Mouse (Mus musculus) spleen, postnatal 4 days (tissue): ENCODE data around the gene Dlst.

Experiments
- DNase-seq, 2 experiments: peaks; one replicate each; pipeline ENCODE4 v3.0.0; 2022; ENCODE audit warnings: low spot score in 2 of 2

The Dlst gene

GRCm38 (mm10) chr12:85110698-85111592 lies at the start of gene Dlst, which contains the start of gene Prox2:
Gene Dlst (plus strand): TSS chr12:85110833.
Gene Prox2 (minus strand): TSS chr12:85110759.
- DNase-seq = peak; percentile 89 to 96

DNA sequence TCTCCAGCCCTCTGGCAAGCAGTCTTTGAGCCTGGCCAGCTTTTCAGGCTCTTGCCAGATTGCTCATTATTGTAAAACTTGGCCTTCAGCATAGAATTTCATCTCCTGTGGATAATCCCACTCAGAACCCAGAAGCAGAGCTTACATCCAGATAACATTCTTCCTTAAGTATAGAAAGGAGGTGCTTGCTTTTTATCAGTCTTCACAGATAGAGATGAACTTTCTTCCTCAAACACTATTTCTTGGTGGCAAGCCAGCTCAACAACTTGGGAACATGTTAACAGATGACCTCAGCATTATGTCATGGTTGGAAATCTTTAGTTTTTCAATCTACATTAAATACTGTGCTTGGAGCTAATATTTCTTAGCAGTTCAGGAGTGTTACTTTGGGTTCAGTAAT lies 39.6 kb upstream of the Dlst start:
- no peak for DNase-seq

- no peak for DNase-seq
Observed at GRCm38 (mm10) chr12:85077100-85077499, 33.5 kb upstream of the Dlst start.

DNA sequence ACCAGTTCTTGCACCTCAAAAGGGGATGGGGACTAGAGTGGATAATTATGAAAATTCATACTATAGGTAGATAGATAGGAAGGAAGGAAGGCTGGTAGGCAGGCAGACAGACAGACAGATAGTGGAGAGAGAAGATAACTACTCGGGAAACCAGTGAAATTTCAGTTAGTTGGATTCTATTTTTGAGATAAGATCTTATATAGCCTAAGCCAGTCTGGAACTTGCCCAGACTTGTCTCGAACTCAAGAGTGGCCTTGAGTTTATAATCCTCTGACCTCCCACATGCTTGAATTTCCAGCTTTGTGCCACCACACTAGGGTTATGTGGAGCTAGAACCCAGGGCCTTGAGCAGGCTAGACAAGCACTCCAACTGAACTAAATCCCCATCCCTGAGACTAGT lies 26.4 kb upstream of the Dlst start:
- DNase-seq = no peak

DNA sequence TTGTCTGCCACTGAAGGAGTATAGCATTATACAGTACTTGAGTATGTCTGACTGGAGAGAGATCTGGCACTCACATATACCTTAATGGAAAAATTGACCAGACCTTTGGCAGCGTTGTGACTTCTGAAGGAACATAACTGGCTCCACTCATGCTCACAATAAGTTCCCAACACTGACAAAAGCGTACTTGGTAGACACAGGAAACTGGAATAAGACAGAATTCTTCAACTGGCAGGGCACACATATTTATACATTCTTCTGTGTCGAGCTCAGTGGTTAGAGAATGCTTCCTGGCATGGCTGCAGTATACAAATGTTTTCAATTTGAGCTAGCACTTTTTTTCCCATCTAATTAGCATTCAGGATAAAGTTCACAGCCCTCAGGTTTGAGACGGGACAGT lies 25.7 kb upstream of the Dlst start:
- DNase-seq = no peak

DNA sequence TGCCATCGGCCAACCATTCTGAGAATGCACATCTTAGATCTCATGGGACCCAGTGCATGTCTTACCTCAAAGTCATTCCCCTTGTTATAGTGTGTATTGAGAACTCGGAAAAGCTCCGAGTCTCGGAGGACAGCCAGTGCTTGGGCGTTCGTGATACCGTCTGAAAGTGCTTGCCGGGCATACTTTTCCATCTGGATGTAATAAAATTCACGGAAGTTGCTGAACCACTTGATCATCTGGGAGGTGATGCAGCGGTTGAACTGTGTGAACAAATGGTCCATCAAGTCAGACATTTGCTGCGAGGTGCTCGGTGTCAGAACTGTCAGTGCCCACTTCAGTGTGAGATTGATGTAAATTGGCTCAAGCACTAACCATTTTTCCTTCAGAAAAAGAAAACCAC lies 22.8 kb upstream of the Dlst start:
- no peak for DNase-seq

GRCm38 (mm10) chr12:85091190-85091589 lies 19.4 kb upstream of the Dlst start:
- no peak for DNase-seq

GRCm38 (mm10) chr12:85092214-85092613 lies 18.4 kb upstream of the Dlst start:
- DNase-seq = peak; percentile 72 to 92

- no peak for DNase-seq
Observed at GRCm38 (mm10) chr12:85094010-85094409, 16.6 kb upstream of the Dlst start.

DNA sequence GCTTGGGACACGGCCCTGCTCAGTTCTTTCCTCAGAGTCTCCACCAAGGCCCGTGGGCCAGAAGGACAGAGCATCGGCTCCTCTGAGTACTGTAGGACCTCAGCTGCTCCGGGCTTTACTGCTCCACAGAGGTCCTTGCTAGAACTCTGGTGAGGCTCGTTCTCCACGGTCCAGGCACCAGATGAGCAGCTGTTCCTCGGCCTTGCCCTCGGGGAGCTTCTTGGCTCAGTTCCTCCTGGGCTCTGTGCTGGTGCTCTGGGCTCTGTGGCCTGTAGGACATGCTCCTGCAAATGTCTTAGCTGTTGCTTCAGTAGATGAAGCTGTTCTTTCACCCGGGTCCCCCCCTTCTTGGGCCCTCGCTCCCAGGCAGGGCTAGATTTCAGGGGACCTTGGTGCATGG lies 15.9 kb upstream of the Dlst start:
- no peak for DNase-seq

- no peak for DNase-seq
Observed at GRCm38 (mm10) chr12:85095146-85095545, 15.5 kb upstream of the Dlst start.

- DNase-seq = no peak
Observed at GRCm38 (mm10) chr12:85095859-85096258, 14.8 kb upstream of the Dlst start.

DNA sequence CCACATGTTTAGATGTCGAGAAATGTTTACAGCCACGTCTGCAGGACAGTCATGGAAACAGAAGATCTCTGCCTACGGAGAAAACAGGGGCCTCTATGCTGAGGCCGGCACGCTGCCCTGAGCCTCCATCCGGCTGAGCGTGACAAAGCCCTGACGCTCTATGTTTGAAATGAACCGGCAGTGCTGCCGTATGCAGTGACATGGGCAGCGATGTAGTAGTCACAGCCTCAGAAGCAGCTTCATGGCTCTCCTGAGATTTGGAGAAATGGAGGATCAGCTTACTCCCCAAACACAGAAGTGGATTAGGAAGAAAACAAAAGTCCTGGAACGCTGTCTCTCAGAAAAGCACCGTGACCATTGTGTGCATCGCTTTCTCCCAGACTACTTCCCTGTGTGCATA lies 9.6 kb upstream of the Dlst start:
- DNase-seq = no peak

- no peak for DNase-seq
Observed at GRCm38 (mm10) chr12:85101521-85102106, 9.0 kb upstream of the Dlst start.

DNA sequence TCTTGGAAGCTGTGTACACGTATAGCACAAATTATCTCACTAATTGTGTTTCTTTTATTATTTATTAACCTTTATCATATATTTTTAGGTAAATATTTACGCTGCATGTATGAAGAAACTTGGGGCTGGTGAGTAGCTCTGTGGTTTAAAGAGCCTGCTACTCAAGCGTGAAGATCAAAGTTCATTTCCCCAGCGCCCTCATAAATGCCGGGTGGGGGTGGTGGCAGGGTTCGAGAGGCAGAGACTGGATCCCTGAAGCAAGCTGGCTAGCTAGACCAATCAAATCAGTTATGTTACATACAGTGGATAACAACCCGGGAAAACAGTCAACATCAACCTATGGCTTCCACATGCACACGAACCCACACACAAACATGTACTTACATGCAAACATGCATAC lies 7.5 kb upstream of the Dlst start:
- DNase-seq = no peak

DNA sequence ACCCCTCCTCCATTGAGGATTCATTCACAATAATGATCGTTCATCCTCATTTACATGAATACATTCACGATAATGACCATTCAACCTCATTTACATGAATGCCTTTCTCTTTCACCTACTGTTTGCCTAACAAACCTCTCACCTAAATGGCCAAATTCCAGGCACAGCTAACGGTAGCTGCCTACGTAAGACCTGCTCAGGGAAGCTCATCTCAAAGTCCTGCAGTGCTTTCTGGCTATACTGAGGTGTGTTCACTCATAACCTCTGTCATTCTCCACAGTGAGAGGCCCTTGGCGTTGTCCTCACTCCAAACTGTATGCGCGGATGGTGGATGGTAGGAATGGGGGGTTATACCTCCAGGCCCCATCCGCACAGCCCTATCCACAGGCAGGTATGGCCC lies 5.8 kb upstream of the Dlst start:
- DNase-seq = no peak

DNA sequence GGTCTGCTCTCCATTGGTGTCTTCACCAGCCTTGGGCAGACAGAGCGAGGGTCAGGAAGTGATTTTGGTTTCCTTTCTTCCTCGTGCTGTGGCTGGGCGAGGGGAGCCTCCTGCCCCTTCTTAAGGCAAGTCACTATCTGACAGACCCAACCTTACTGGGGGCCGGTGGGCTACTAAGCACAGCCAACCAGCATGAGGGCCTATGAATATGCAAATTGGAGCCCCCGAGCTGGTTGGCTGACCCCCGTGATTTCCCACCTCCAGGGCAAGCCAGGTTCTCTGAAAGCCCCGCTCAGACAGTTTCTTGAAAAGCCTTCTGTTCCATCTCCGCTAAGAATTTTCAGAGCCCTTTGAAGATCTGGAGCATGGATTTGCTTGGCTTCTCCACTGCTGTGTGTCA lies 4.3 kb upstream of the Dlst start:
- no peak for DNase-seq

- no peak for DNase-seq
Observed at GRCm38 (mm10) chr12:85108643-85109042, 2.0 kb upstream of the Dlst start.

- DNase-seq = no peak
Observed at GRCm38 (mm10) chr12:85109426-85109825, 1.2 kb upstream of the Dlst start.

GRCm38 (mm10) chr12:85110011-85110697 lies 479 bp upstream of the Dlst start:
- DNase-seq = peak in 1 of 2 experiments; percentile 65

DNA sequence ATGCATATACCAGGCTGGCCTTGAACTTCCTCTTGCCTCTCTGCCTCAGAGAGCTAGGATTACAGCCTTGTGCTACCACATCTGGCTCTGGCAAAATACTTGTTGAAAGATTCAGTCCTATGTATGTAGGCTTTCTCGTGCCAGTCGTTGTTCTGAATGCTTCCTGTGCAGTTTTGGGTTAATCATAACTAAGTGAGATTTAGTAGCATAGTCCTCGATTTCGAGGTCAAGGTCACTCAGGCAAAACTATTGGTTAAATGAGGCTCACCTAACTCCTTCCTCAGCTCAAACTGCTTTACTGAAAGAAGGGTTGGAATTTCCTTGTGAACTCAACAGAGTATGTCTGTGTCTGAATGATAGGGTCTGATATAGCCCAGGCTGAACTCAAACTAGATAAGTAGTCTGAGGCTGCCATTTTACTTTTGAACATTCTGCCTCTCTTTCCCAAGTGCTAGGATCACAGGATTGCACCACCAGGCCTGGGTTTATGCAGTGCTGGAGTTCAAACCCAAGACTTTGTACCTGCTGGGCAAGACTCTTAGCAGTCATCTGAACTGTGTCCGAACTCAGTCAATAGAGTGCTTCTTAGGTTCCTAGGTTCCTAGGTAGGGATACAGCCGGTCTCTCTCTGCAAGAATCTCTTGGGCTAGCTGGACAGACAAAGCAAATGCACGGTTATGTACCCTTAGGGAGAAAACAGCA lies 2.1 kb downstream of the Dlst start:
- DNase-seq = no peak

DNA sequence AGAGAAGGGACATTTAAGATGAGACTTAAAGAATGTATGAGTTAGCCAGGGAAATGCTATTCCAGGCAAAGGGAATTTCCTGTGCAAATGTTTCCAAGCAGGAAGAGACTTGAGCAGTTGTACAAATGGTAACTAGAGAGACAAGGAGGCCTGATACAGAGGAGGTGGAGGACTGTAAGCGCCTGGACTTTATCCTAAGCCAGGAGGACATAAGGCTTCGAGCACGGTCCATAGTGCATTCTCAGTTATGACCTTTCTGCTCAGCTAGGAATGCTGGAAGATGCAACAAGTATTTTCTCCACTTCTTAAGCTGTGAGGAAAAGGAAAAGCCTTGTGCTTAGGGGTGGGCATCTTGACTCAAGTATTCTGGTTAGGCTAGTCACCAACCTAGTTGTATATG lies 2.7 kb downstream of the Dlst start:
- DNase-seq = no peak
